Comparison of ENCODE assay signal across 17 mouse cellular contexts in the genomic region with DNA sequence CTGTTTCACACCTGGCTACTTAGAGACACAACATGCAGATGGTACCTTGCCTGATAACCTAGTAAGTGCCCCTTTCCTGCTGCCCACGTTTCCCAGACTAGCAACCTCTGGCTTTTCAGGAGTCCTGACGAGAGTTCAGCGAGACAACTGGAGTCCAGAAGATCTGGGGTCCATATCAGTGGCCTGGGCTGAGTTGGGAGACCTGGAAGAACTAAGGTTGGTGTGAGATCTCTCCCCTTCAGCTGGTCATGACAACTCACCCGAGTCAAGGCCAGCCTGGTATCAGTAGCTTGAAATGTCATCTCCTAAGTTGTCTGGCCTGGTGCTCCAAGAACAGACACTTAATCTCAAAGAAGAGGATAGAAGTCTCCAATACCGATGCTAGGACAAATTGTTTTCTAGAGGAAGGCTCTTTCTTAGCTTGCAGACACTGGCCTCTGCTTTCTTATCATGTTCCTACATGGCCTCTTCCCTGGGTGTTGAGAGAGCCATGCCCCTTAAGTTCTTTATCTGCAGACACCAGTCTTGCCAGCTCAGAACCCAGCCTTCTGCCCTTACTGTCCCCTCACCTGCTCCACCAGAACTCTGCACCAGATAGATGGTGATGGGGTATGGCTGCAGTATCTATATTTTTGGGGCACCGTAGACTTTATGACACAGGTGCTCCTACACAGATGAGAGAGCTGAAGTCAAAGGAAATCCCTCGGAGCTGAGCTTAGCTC. TPM values are rescaled to one million over a fixed set of nuclear protein-coding genes. Genes with fewer than 3 reads are reported as not detected.
"Had no signal": no experiment of that assay in that cellular context is flagged by ENCODE, and none has a peak within 500 bp of the region (broad histone marks: within the 10 kb centered on the region; RNA-seq: fewer than 3 reads in every experiment).

No protein-coding gene starts in this region.

- H3K9ac ChIP-seq: limb, embryonic 15.5 days; lung, embryonic 14.5 days; midbrain, embryonic 15.5 days; neural tube, embryonic 13.5 days had no signal

- H3K27ac ChIP-seq: limb, embryonic 15.5 days; midbrain, embryonic 15.5 days; neural tube, embryonic 13.5 days had no signal

- ATAC-seq: intestine, postnatal 0 days; midbrain, embryonic 15.5 days had no signal

- DNase-seq: kidney, adult 8-10 months; kidney, postnatal 36 days; layer of hippocampus, adult 9-11 months; layer of hippocampus, postnatal 36 days; lung, embryonic 14.5 days; lung, postnatal 10 days; lung, postnatal 4 days; right cerebral cortex, postnatal 14 days; thymus, adult 18-20 months; thymus, postnatal 25 days had no signal

- H3K27me3 ChIP-seq: limb, embryonic 15.5 days; midbrain, embryonic 15.5 days; neural tube, embryonic 13.5 days had no signal

- H3K4me2 ChIP-seq: limb, embryonic 15.5 days; lung, embryonic 14.5 days; midbrain, embryonic 11.5 days; midbrain, embryonic 15.5 days; neural tube, embryonic 13.5 days had no signal

- H3K4me1 ChIP-seq: megakaryocyte, embryonic 14.5 days; midbrain, embryonic 15.5 days; neural tube, embryonic 13.5 days had no signal

- H3K36me3 ChIP-seq: limb, embryonic 15.5 days; midbrain, embryonic 15.5 days; neural tube, embryonic 13.5 days had no signal

- H3K9me3 ChIP-seq: limb, embryonic 15.5 days; megakaryocyte, embryonic 14.5 days; midbrain, embryonic 15.5 days; neural tube, embryonic 13.5 days had no signal

- H3K4me3 ChIP-seq: limb, embryonic 15.5 days; megakaryocyte, embryonic 14.5 days; midbrain, embryonic 15.5 days; neural tube, embryonic 13.5 days had no signal

RNA-seq across cellular contexts. Expression of a gene that starts 53.9 kb away (rescaled TPM):
- total RNA-seq: monocyte, adult 5-6 weeks had no signal
